Mouse (Mus musculus) liver, embryonic 14.5 days (tissue): ENCODE data around the gene Mitf.

ENCODE experiments used
- CTCF ChIP-seq: IDR thresholded peaks from 2 replicates; pipeline ENCODE4 v1.5.1; 2016; ENCODE audit warnings: antibody characterized with exemption, low read depth, control low read depth
- EP300 ChIP-seq: IDR thresholded peaks from 2 replicates; pipeline ENCODE4 v1.6.1; 2016; ENCODE audit warnings: antibody characterized with exemption, low read depth

DNA sequence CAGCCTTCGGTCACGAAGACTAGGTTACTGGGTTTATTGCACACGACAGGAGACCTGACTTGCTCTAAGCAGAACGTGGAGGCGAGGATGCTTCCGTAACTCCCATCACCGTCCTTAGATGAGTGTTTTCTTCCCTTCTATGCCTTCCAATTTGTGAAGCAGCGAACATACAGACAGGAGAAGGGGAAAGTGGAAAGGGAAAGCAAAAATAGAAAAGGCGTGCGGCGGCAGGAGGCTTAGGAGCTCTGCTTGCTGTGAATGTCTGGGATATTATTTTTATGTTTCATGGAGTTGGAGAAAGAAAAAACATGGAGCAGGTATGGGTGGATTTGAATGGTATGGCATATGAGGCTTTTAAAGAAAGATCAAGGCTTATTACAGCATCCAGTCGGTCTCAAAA, 186.7 kb downstream of the Mitf start:
- TF ChIP-seq CTCF (no peak), EP300 (no peak)
